24 mouse cellular contexts compared by ENCODE assay signal in the genomic region with DNA sequence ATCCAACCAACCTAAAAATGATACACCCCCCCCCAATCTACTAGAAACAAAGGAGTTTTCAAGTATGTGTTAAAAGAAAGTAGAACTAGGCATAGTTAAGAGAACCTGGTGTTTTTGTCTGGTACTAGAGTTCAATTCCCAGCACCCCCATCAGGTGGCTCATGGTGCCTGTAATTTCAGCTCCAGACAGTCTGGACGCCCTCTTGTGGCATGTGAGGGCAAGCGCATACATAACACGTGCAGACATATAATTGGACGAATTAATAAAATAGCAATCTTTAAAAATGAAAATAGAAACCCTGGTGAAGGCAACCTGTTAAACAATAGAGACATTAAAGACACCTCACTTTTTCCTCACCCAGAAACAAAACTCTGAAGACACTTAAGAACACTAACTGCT. TPM values are rescaled to one million over a fixed set of nuclear protein-coding genes. Genes with fewer than 3 reads are reported as not detected.
A peak's percentile ranks its signal among the peaks of the same experiment; 100 is the strongest.
DNase-seq lines count a peak whose midpoint lies in the region; ATAC-seq and TF ChIP-seq lines count a peak whose summit lies in the region.
"Had no signal": no experiment of that assay in that cellular context is flagged by ENCODE, and none has a peak within 500 bp of the region (broad histone marks: within the 10 kb centered on the region; RNA-seq: fewer than 3 reads in every experiment).

No protein-coding gene starts in this region.

- H3K4me1 ChIP-seq in liver, adult 2 months (ENCODE audit: control insufficient read depth, insufficient read depth, low read length) = no peaks in the 10 kb centered on the region
- H3K4me1 ChIP-seq in liver, embryonic 11.5 days (replicated peaks; ENCODE audit: control insufficient read depth, insufficient read depth, low read length) = no peaks in the 10 kb centered on the region
- H3K4me1 ChIP-seq in CH12.LX (ENCODE audit: control insufficient read depth in 1 of 2, insufficient read depth in 2 of 2) = no peaks in the 10 kb centered on the region
- no peaks in the 10 kb centered on the region for H3K4me1 ChIP-seq in ES-Bruce4 (ENCODE audit: control insufficient read depth, insufficient read depth, low read length)
- no peaks in the 10 kb centered on the region for H3K4me1 ChIP-seq in bone marrow, adult 2 months (ENCODE audit: control insufficient read depth, insufficient read depth, low read length)
- no peaks in the 10 kb centered on the region for H3K4me1 ChIP-seq in neural tube, embryonic 15.5 days
- H3K4me1 ChIP-seq: embryonic facial prominence, embryonic 15.5 days; hindbrain, embryonic 10.5 days; midbrain, embryonic 15.5 days; neural tube, embryonic 13.5 days had no signal

- no peaks in the 10 kb centered on the region for H3K36me3 ChIP-seq in liver, adult 2 months (ENCODE audit: control insufficient read depth, insufficient read depth, low read length)
- H3K36me3 ChIP-seq in liver, embryonic 11.5 days (ENCODE audit: control insufficient read depth, insufficient read depth, low read length) = no peaks in the 10 kb centered on the region
- H3K36me3 ChIP-seq in CH12.LX (replicated peaks in 1 of 2; ENCODE audit: control insufficient read depth in 1 of 2, insufficient read depth in 1 of 2, low read length in 1 of 2) (no peaks in the 10 kb centered on the region), ES-Bruce4 (ENCODE audit: control insufficient read depth, insufficient read depth, low read length, poor library complexity, severe bottlenecking) (no peaks in the 10 kb centered on the region)
- H3K36me3 ChIP-seq in neural tube, embryonic 15.5 days = no peaks in the 10 kb centered on the region
- H3K36me3 ChIP-seq: embryonic facial prominence, embryonic 15.5 days; G1E; hindbrain, embryonic 10.5 days; midbrain, embryonic 15.5 days; neural tube, embryonic 13.5 days had no signal

- no peak overlapping the region for H3K27ac ChIP-seq in liver, adult 2 months (replicated peaks; ENCODE audit: insufficient read depth, low read depth, low read length)
- no peak overlapping the region for H3K27ac ChIP-seq in liver, embryonic 11.5 days (ENCODE audit: low read depth, low read length)
- H3K27ac ChIP-seq in CH12.LX (ENCODE audit: insufficient read depth, low read depth) (no peak overlapping the region), ES-Bruce4 (ENCODE audit: insufficient read depth, low read length) (no peak overlapping the region)
- H3K27ac ChIP-seq in bone marrow, adult 2 months (ENCODE audit: control insufficient read depth, insufficient read depth, low read depth, low read length, poor library complexity) = no peak overlapping the region
- H3K27ac ChIP-seq in neural tube, embryonic 15.5 days (replicated peaks) = no peak overlapping the region
- H3K27ac ChIP-seq: embryonic facial prominence, embryonic 15.5 days; hindbrain, embryonic 10.5 days; limb, embryonic 12.5 days; midbrain, embryonic 15.5 days; neural tube, embryonic 13.5 days had no signal

- in situ Hi-C loops in CH12.LX (cut with MboI; ENCODE audit: low pct_ligation_motif_present, low pct_unique_long_range_greater_than_20kb, low sequenced_read_pairs) = no loop called here

- no peak for TF ChIP-seq POLR2A in liver, adult 2 months (IDR thresholded peaks at IDR 0.05; ENCODE audit: extremely low read depth, insufficient read depth, low read length)
- TF ChIP-seq POLR2A in CH12.LX (IDR thresholded peaks at IDR 0.05; ENCODE audit: low read depth, low read length) = no peak
- TF ChIP-seq POLR2A in ES-Bruce4 (IDR thresholded peaks at IDR 0.05; ENCODE audit: insufficient read depth, low read length) = no peak
- TF ChIP-seq POLR2A in bone marrow, adult 2 months (IDR thresholded peaks at IDR 0.05; ENCODE audit: borderline replicate concordance, control insufficient read depth, low read depth, low read length) = no peak

- no peak overlapping the region for H3K9ac ChIP-seq in liver, adult 2 months (ENCODE audit: low read depth, low read length)
- H3K9ac ChIP-seq in liver, embryonic 11.5 days (ENCODE audit: low read depth, low read length) = no peak overlapping the region
- H3K9ac ChIP-seq in CH12.LX (ENCODE audit: insufficient read depth, low read depth) (no peak overlapping the region), ES-Bruce4 (ENCODE audit: low read depth, poor library complexity, severe bottlenecking) (no peak overlapping the region)
- H3K9ac ChIP-seq in neural tube, embryonic 15.5 days (replicated peaks) = no peak overlapping the region
- H3K9ac ChIP-seq: embryonic facial prominence, embryonic 15.5 days; limb, embryonic 12.5 days; midbrain, embryonic 15.5 days; neural tube, embryonic 13.5 days had no signal

- DNase-seq in liver, adult 2 months (ENCODE audit: extremely low read depth, low read depth, low spot score) = no peak
- DNase-seq in liver, embryonic 11.5 days (ENCODE audit: low spot score) = no peak
- DNase-seq in CH12.LX (ENCODE audit: extremely low read depth) = peak; percentile 2
- DNase-seq in spleen, postnatal 36 days (ENCODE audit: low spot score in 2 of 2) = no peak
- DNase-seq: adrenal gland, postnatal 14 days; cerebellum, adult 8-10 months; heart, postnatal 10 days; kidney, adult 9 months; kidney, postnatal 36 days; layer of hippocampus, postnatal 36 days; lung, postnatal 14 days; thymus, postnatal 25 days had no signal

- 0 out of 2 replicates have a peak, but pooled peaks have one; percentile 12 for TF ChIP-seq CTCF in liver, adult 2 months (IDR thresholded peaks at IDR 0.05; ENCODE audit: low read depth, low read length)
- TF ChIP-seq CTCF in CH12.LX (conservative IDR thresholded peaks at IDR 0.05 in 1 of 2, IDR thresholded peaks at IDR 0.05 in 1 of 2; ENCODE audit: low read depth in 2 of 2, low read length in 2 of 2) (peak in 1 of 2 experiments; percentile 50; a peak in 2 of 4 replicates), ES-Bruce4 (IDR thresholded peaks at IDR 0.05; ENCODE audit: low read depth, low read length) (peak; percentile 68)
- TF ChIP-seq CTCF in bone marrow, adult 2 months (IDR thresholded peaks at IDR 0.05; ENCODE audit: control insufficient read depth, insufficient read depth, low read length) = peak; percentile 8; the same call in 1 of the 2 replicates

- TF ChIP-seq RAD21 in CH12.LX (IDR thresholded peaks at IDR 0.05; ENCODE audit: low read depth, low read length) = no peak

- dilution Hi-C loops in CH12.LX (cut with MboI; ENCODE audit: extremely low pct_ligation_motif_present, extremely low pct_unique_long_range_greater_than_20kb, low sequenced_read_pairs) = no loop called here

- no peaks in the 10 kb centered on the region for H3K9me3 ChIP-seq in liver, embryonic 11.5 days (ENCODE audit: control insufficient read depth, low read length)
- H3K9me3 ChIP-seq in CH12.LX (replicated peaks; ENCODE audit: low read length) (no peaks in the 10 kb centered on the region), ES-Bruce4 (replicated peaks; ENCODE audit: control insufficient read depth, insufficient read depth, low read length, poor library complexity, severe bottlenecking) (no peaks in the 10 kb centered on the region)
- no peaks in the 10 kb centered on the region for H3K9me3 ChIP-seq in neural tube, embryonic 15.5 days (replicated peaks)
- H3K9me3 ChIP-seq: embryonic facial prominence, embryonic 15.5 days; G1E; hindbrain, embryonic 10.5 days; limb, embryonic 12.5 days; midbrain, embryonic 15.5 days; neural tube, embryonic 13.5 days had no signal

- no peak for ATAC-seq in liver, embryonic 11.5 days (replicated peaks; ENCODE audit: low FRiP score)
- no peak for ATAC-seq in neural tube, embryonic 15.5 days (ENCODE audit: low FRiP score)
- ATAC-seq: forebrain, embryonic 14.5 days; midbrain, embryonic 15.5 days had no signal

- TF ChIP-seq EP300 in CH12.LX (IDR thresholded peaks at IDR 0.05; ENCODE audit: low read length) = no peak
- no peak for TF ChIP-seq EP300 in ES-Bruce4 (IDR thresholded peaks at IDR 0.05; ENCODE audit: insufficient read depth, low read depth, low read length)

- H3K4me3 ChIP-seq in liver, adult 2 months (ENCODE audit: insufficient read depth, low read depth, low read length) = no peak overlapping the region
- no peak overlapping the region for H3K4me3 ChIP-seq in liver, embryonic 11.5 days (ENCODE audit: low read depth, low read length)
- no peak overlapping the region for H3K4me3 ChIP-seq in CH12.LX (replicated peaks in 1 of 3; ENCODE audit: low read depth in 2 of 3, low read length in 2 of 3, poor library complexity in 1 of 3)
- no peak overlapping the region for H3K4me3 ChIP-seq in ES-Bruce4 (ENCODE audit: low read depth, low read length)
- H3K4me3 ChIP-seq in bone marrow, adult 2 months (replicated peaks; ENCODE audit: control insufficient read depth, low read depth, low read length) = no peak overlapping the region
- H3K4me3 ChIP-seq in neural tube, embryonic 15.5 days (replicated peaks) = no peak overlapping the region
- H3K4me3 ChIP-seq: embryonic facial prominence, embryonic 15.5 days; hindbrain, embryonic 10.5 days; limb, embryonic 12.5 days; midbrain, embryonic 15.5 days; myocyte; neural tube, embryonic 13.5 days had no signal

- no peaks in the 10 kb centered on the region for H3K27me3 ChIP-seq in liver, adult 2 months (ENCODE audit: control insufficient read depth, insufficient read depth, low read length)
- no peaks in the 10 kb centered on the region for H3K27me3 ChIP-seq in liver, embryonic 11.5 days (replicated peaks; ENCODE audit: control insufficient read depth, insufficient read depth, low read length)
- H3K27me3 ChIP-seq in CH12.LX (replicated peaks) (no peaks in the 10 kb centered on the region), ES-Bruce4 (ENCODE audit: control insufficient read depth, insufficient read depth, low read length, poor library complexity, severe bottlenecking) (no peaks in the 10 kb centered on the region)
- no peaks in the 10 kb centered on the region for H3K27me3 ChIP-seq in neural tube, embryonic 15.5 days (replicated peaks)
- H3K27me3 ChIP-seq: embryonic facial prominence, embryonic 15.5 days; limb, embryonic 12.5 days; midbrain, embryonic 15.5 days; neural tube, embryonic 13.5 days had no signal

- no peaks in the 10 kb centered on the region for H3K79me2 ChIP-seq in liver, adult 2 months (ENCODE audit: control insufficient read depth, insufficient read depth, low read length)
- H3K79me2 ChIP-seq in CH12.LX (replicated peaks; ENCODE audit: control insufficient read depth, extremely low read depth, insufficient read depth, poor library complexity, severe bottlenecking) = no peaks in the 10 kb centered on the region

- no peak overlapping the region for H3K4me2 ChIP-seq in liver, embryonic 11.5 days
- no peak overlapping the region for H3K4me2 ChIP-seq in CH12.LX (ENCODE audit: insufficient read depth, low read depth, poor library complexity, severe bottlenecking)
- no peak overlapping the region for H3K4me2 ChIP-seq in neural tube, embryonic 15.5 days
- H3K4me2 ChIP-seq: embryonic facial prominence, embryonic 15.5 days; heart, embryonic 11.5 days; limb, embryonic 12.5 days; midbrain, embryonic 15.5 days; neural tube, embryonic 13.5 days had no signal

- 86% methylated on average over 4 of the region's 4 CpGs for WGBS in liver, adult 2 months
- 60% methylated on average over 4 of the region's 4 CpGs for WGBS in liver, embryonic 11.5 days
- 73% methylated on average over 4 of the region's 4 CpGs for WGBS in bone marrow, adult 2 months
- WGBS in neural tube, embryonic 15.5 days = 69% methylated on average over 4 of the region's 4 CpGs

RNA-seq across cellular contexts. Expression of gene Gpc3, which starts 10.6 kb away (rescaled TPM):
- 0.65 and 0.81 TPM in 2 replicates for total RNA-seq in liver, adult 2 months (2014; rRNA removed)
- 0.86 and 1.6 TPM in 2 replicates for polyA plus RNA-seq in liver, adult 2 months (2012; rRNA removed)
- 524 and 545 TPM in 2 replicates for polyA plus RNA-seq in liver, embryonic 11.5 days (2014; fragmentation: Nextera tagmentation; extraction: Ambion mirVana)
- total RNA-seq in CH12.LX (2012; rRNA removed) = not detected in 2 replicates
- total RNA-seq in CH12.LX (2014; rRNA removed) = not detected in 2 replicates
- not detected in 2 replicates for polyA plus RNA-seq in CH12.LX (2012; ENCODE audit: insufficient read length, low read depth)
- polyA plus RNA-seq in ES-Bruce4 (2011; ENCODE audit: insufficient read depth, insufficient read length, low read depth, missing spikeins) = 79.4 and 83.5 TPM in 2 replicates
- 3.2 TPM in 1 of 2 replicates, not detected in the other for polyA plus RNA-seq in bone marrow, adult 2 months (2011; ENCODE audit: insufficient read depth, insufficient read length, low replicate concordance, missing spikeins)
- polyA plus RNA-seq in neural tube, embryonic 15.5 days (2015; fragmentation: Nextera tagmentation; extraction: Ambion mirVana) = 86.6 and 128 TPM in 2 replicates
- polyA plus RNA-seq: G1E, myocyte had no signal

Comparison
In these comparisons a context has a peak if more than half of its experiments do, and no peak if none do; other contexts are left out.
1. RNA of gene Gpc3, which starts 10.6 kb away (polyA plus RNA-seq): 524 to 545 TPM in liver, embryonic 11.5 days, 86.6 to 128 TPM in neural tube, embryonic 15.5 days and 79.4 to 83.5 TPM in ES-Bruce4; 3.2 TPM in bone marrow, adult 2 months, 0.86 to 1.6 TPM in liver, adult 2 months and not detected in CH12.LX; every median in the first group is over 10 times any median in the second.